Mouse (Mus musculus): Measurements from ENCODE around the gene Eci2. TPM values are rescaled to one million over a fixed set of nuclear protein-coding genes. Genes with fewer than 3 reads are reported as not detected.
A peak's percentile ranks its signal among the peaks of the same experiment; 100 is the strongest.

Eci2 gene
- total and polyA plus RNA-seq, 3 experiments: 74.8 to 81.1 TPM; not detected in 1

DNA sequence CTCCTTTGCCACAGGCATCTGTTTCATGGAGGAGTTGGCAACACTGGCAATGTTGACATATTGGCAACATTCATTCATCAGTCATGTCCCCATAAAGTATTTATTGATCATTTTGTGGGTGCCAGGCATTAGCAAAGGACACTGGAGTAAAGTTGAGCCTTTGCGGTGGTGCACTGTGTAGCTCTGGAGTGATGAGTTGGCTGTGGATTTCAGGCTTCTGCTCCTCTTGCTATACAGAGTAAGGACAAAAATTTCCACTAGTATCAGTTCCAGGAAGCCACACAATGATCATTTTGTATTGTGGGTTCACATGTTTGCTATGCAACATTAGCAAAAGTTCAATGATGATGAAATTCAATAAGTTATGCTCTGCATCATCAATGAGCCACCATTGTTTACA is 10.8 kb downstream of the Eci2 start:
- Histone ChIP-seq H3K36me3 (ENCODE audit: control insufficient read depth in 1 of 2, insufficient read depth in 2 of 2, low read length in 2 of 2) (peaks cover 0 to 27% of the 10 kb centered on the region in 2 experiments; a peak in 2 of 4 replicates), H3K27ac (ENCODE audit: control insufficient read depth, low read depth, low read length) (no peak overlapping the region), H3K4me1 (ENCODE audit: control insufficient read depth in 1 of 2, insufficient read depth in 2 of 2, low read length in 2 of 2) (peaks cover 11 to 16% of the 10 kb centered on the region in 2 experiments), H3K9ac (ENCODE audit: control insufficient read depth, low read depth, low read length, poor library complexity, severe bottlenecking) (no peak overlapping the region), H3K79me2 (ENCODE audit: control insufficient read depth, insufficient read depth, low read length, poor library complexity) (no peaks in the 10 kb centered on the region), H3K27me3 (ENCODE audit: control insufficient read depth in 1 of 2, insufficient read depth in 2 of 2, low read length in 2 of 2) (no peaks in the 10 kb centered on the region), H3K4me3 (ENCODE audit: control insufficient read depth in 1 of 2, insufficient read depth in 1 of 2, low read depth in 2 of 2, low read length in 2 of 2) (no peak overlapping the region), H3K9me3 (replicated peaks; ENCODE audit: insufficient read depth, low read length) (no peaks in the 10 kb centered on the region)
- TF ChIP-seq ZKSCAN1 (IDR thresholded peaks at IDR 0.05; ENCODE audit: low read depth, low read length): no peak
- TF ChIP-seq GABPA (IDR thresholded peaks at IDR 0.05; ENCODE audit: low read depth, low read length): no peak
- no peak for TF ChIP-seq ZNF384 (IDR thresholded peaks at IDR 0.05; ENCODE audit: low read depth, low read length)
- TF ChIP-seq TAL1 (IDR thresholded peaks at IDR 0.05; ENCODE audit: low read length): no peak
- TF ChIP-seq CHD2 (IDR thresholded peaks at IDR 0.05; ENCODE audit: low read length): no peak
- TF ChIP-seq KAT2A (conservative IDR thresholded peaks at IDR 0.05; ENCODE audit: low read depth, low read length): no peak
- no peak for TF ChIP-seq MEF2A (IDR thresholded peaks at IDR 0.05; ENCODE audit: extremely low read depth, insufficient replicate concordance, low read depth, low read length, poor library complexity, severe bottlenecking)
- no peak for TF ChIP-seq CHD1 (IDR thresholded peaks at IDR 0.05; ENCODE audit: low read depth, low read length)
- TF ChIP-seq MAX (IDR thresholded peaks at IDR 0.05; ENCODE audit: low read length): no peak
- DNase-seq (ENCODE audit: low read depth, low spot score): no peak

DNA sequence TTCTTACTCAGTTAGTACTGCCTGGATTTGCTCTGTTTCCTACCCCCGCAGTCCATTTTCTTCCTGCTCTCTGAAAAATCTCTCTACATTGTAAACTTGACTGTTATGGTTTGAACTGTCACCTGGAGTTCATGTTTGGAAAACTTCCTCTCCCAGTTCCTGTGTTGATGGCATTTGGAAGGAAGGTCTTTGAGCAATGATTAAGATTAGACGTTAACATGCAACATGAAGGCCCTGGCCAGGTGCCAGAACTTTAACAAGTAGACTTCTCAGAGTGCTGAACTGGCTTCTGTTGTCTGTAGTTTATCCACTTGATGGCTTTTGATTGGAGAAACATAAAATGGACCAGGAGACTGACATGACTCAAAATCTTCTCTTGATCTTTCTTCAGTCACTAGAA is 31.0 kb downstream of the Eci2 start:
- no peaks in the 10 kb centered on the region for H3K9me3 ChIP-seq (replicated peaks; ENCODE audit: insufficient read depth, low read length)
- no peak overlapping the region for H3K27ac ChIP-seq (ENCODE audit: control insufficient read depth, low read depth, low read length)
- H3K79me2 ChIP-seq (ENCODE audit: control insufficient read depth, insufficient read depth, low read length, poor library complexity): peaks cover 4% of the 10 kb centered on the region
- no peak for TF ChIP-seq E2F4 (IDR thresholded peaks at IDR 0.05; ENCODE audit: borderline replicate concordance, low read depth, low read length)
- TF ChIP-seq USF2 (IDR thresholded peaks at IDR 0.05; ENCODE audit: borderline replicate concordance in 1 of 2, insufficient read depth in 1 of 2, low read depth in 1 of 2, low read length in 2 of 2): no peak
- no peak for TF ChIP-seq ZMIZ1 (IDR thresholded peaks at IDR 0.05; ENCODE audit: low read depth, low read length)
- TF ChIP-seq UBTF (IDR thresholded peaks at IDR 0.05; ENCODE audit: borderline replicate concordance, insufficient read depth, low read depth, low read length): no peak
- TF ChIP-seq NELFE (IDR thresholded peaks at IDR 0.05; ENCODE audit: low read depth, low read length): no peak
- no peak for TF ChIP-seq ETS1 (IDR thresholded peaks at IDR 0.05; ENCODE audit: low read depth, low read length)
- no peak for TF ChIP-seq MAX (IDR thresholded peaks at IDR 0.05; ENCODE audit: low read length)
- TF ChIP-seq ELF1 (IDR thresholded peaks at IDR 0.05; ENCODE audit: low read depth, low read length): no peak
- TF ChIP-seq EP300 (IDR thresholded peaks at IDR 0.05; ENCODE audit: low read depth in 1 of 2, low read length in 2 of 2): no peak
- no peak for TF ChIP-seq POLR2AphosphoS5 (IDR thresholded peaks at IDR 0.05; ENCODE audit: borderline replicate concordance, low read depth, low read length)
- TF ChIP-seq RAD21 (IDR thresholded peaks at IDR 0.05; ENCODE audit: low read depth, low read length): no peak
- TF ChIP-seq RCOR1 (IDR thresholded peaks at IDR 0.05; ENCODE audit: low read depth, low read length): no peak
- TF ChIP-seq NRF1 (IDR thresholded peaks at IDR 0.05; ENCODE audit: insufficient read depth, low read depth, low read length, poor library complexity, severe bottlenecking): no peak
- no peak for TF ChIP-seq MYB (IDR thresholded peaks at IDR 0.05; ENCODE audit: low read depth, low read length)
- no peak for TF ChIP-seq POLR2A (IDR thresholded peaks at IDR 0.05; ENCODE audit: control insufficient read depth in 1 of 2, insufficient read depth in 1 of 2, low read depth in 1 of 2, low read length in 2 of 2, poor library complexity in 1 of 2)
- no peak; the same call in 1 of the 2 replicates for TF ChIP-seq SIN3A (IDR thresholded peaks at IDR 0.05; ENCODE audit: low read length)
- TF ChIP-seq SMC3 (IDR thresholded peaks at IDR 0.05; ENCODE audit: low read depth, low read length): no peak
- TF ChIP-seq TCF12 (IDR thresholded peaks at IDR 0.05; ENCODE audit: low read depth, low read length): no peak
- no peak for TF ChIP-seq GATA1 (IDR thresholded peaks at IDR 0.05; ENCODE audit: low read depth, low read length)
- TF ChIP-seq BHLHE40 (IDR thresholded peaks at IDR 0.05; ENCODE audit: borderline replicate concordance, low read depth, low read length): no peak
- peaks cover 17 to 18% of the 10 kb centered on the region in 2 experiments for H3K4me1 ChIP-seq (ENCODE audit: control insufficient read depth in 1 of 2, insufficient read depth in 2 of 2, low read length in 2 of 2)
- H3K36me3 ChIP-seq (ENCODE audit: control insufficient read depth in 1 of 2, insufficient read depth in 2 of 2, low read length in 2 of 2): peaks cover 0 to 33% of the 10 kb centered on the region in 2 experiments; a peak in 2 of 4 replicates
- no peak overlapping the region for H3K4me3 ChIP-seq (ENCODE audit: control insufficient read depth in 1 of 2, insufficient read depth in 1 of 2, low read depth in 2 of 2, low read length in 2 of 2)
- DNase-seq (ENCODE audit: low read depth, low spot score): peak; percentile 74
- H3K27me3 ChIP-seq (ENCODE audit: control insufficient read depth in 1 of 2, insufficient read depth in 2 of 2, low read length in 2 of 2): no peaks in the 10 kb centered on the region
- no peak overlapping the region for H3K9ac ChIP-seq (ENCODE audit: control insufficient read depth, low read depth, low read length, poor library complexity, severe bottlenecking)
